Mouse (Mus musculus) ovary, adult 2 months (tissue): ENCODE measurements around the gene Pygb. TPM values are rescaled to one million over a fixed set of nuclear protein-coding genes. Genes with fewer than 3 reads are reported as not detected.

ENCODE experiments used
- polyA plus RNA-seq: library from polyadenylated mRNA; depleted of rRNA; stranded (reverse); fragments of >200 nt; gene quantifications from 2 replicates; pipeline ENCODE4 v1.2.3, GENCODE M21; 2012; rRNA removed

Pygb gene
- 117 and 125 TPM in 2 replicates for polyA plus RNA-seq

GRCm38 (mm10) chr2:150786251-150787180 is at the start of gene Pygb:
Gene Pygb, plus strand, starts transcription at chr2:150786735.

GRCm38 (mm10) chr2:150748854-150749253 is 37.7 kb upstream of the Pygb start, which contains the start of gene Entpd6:
Gene Entpd6, plus strand, starts transcription at chr2:150749042.

Other genes starting within 250 kb of the Pygb start
- gene Cst7, start 216.3 kb upstream of the Pygb start, polyA plus RNA-seq: 0.60 and 0.82 TPM in 2 replicates
- gene Apmap, start 178.2 kb upstream of the Pygb start, polyA plus RNA-seq: 54.6 and 94.0 TPM in 2 replicates
- gene Acss1, start 118.2 kb upstream of the Pygb start, polyA plus RNA-seq: 49.5 and 78.3 TPM in 2 replicates
- gene Vsx1, start 97.4 kb upstream of the Pygb start, polyA plus RNA-seq: 0.05 TPM in 1 of 2 replicates, not detected in the other
- 40.0 and 44.5 TPM in 2 replicates for gene Entpd6, start 37.7 kb upstream of the Pygb start, polyA plus RNA-seq
- gene Abhd12, start 118.0 kb downstream of the Pygb start, polyA plus RNA-seq: 88.4 and 89.6 TPM in 2 replicates
- 1.3 and 2.4 TPM in 2 replicates for gene Gins1, start 118.7 kb downstream of the Pygb start, polyA plus RNA-seq